14 mouse cellular contexts compared by ENCODE assay signal in genomic region chr19:22336278-22336677, GRCm38 (mm10).
"Had no signal": no experiment of that assay in that cellular context is flagged by ENCODE, and none has a peak within 500 bp of the region (broad histone marks: within the 10 kb centered on the region; RNA-seq: fewer than 3 reads in every experiment).

No protein-coding gene starts in this region.

- H3K9ac ChIP-seq: limb, embryonic 12.5 days; liver, embryonic 13.5 days; liver, postnatal 0 days had no signal

- ATAC-seq: intestine, postnatal 0 days; liver, postnatal 0 days had no signal

- H3K27ac ChIP-seq: kidney, postnatal 0 days; layer of hippocampus, adult 2 months; limb, embryonic 12.5 days; liver, embryonic 13.5 days had no signal

- H3K4me1 ChIP-seq: limb, embryonic 12.5 days; liver, embryonic 13.5 days had no signal

- H3K9me3 ChIP-seq: limb, embryonic 12.5 days; liver, embryonic 13.5 days had no signal

- H3K4me3 ChIP-seq: layer of hippocampus, adult 2 months; limb, embryonic 12.5 days; liver, embryonic 13.5 days had no signal

- H3K4me2 ChIP-seq: limb, embryonic 12.5 days; liver, embryonic 13.5 days had no signal

- H3K36me3 ChIP-seq: limb, embryonic 12.5 days; liver, embryonic 13.5 days had no signal

- DNase-seq: kidney, adult 8-10 months; kidney, postnatal 4 days; liver; liver, embryonic 13.5 days; liver, postnatal 0 days; retina, postnatal 1 day; right cerebral cortex, postnatal 4 days; spleen, adult 18-20 months; thymus, adult 18-20 months; thymus, postnatal 14 days had no signal

- H3K27me3 ChIP-seq: liver, embryonic 13.5 days had no signal
